Mouse (Mus musculus) cerebellum, postnatal 10 days (tissue): ENCODE data around the gene Smyd3.

Source experiments
- DNase-seq, 2 experiments: peaks; one replicate each; pipeline ENCODE4 v3.0.0; 2021; ENCODE audit warnings: mixed read lengths in 2 of 2

The Smyd3 gene

GRCm38 (mm10) chr1:179517713-179518465 is at the start of gene Smyd3:
Gene Smyd3, minus strand, starts transcription at chr1:179518041.
- peak; percentile 90 for DNase-seq

- peak; percentile 36 to 41 for DNase-seq
Measured at GRCm38 (mm10) chr1:179567558-179567957, 49.7 kb upstream of the Smyd3 start.

GRCm38 (mm10) chr1:179563926-179564325 is 46.1 kb upstream of the Smyd3 start:
- DNase-seq: no peak

GRCm38 (mm10) chr1:179563211-179563610 is 45.4 kb upstream of the Smyd3 start:
- DNase-seq: peak in 1 of 2 experiments; percentile 58

GRCm38 (mm10) chr1:179560845-179561430 is 43.1 kb upstream of the Smyd3 start:
- DNase-seq: no peak

GRCm38 (mm10) chr1:179559446-179560194 is 41.8 kb upstream of the Smyd3 start:
- no peak for DNase-seq

GRCm38 (mm10) chr1:179556921-179557320 is 39.1 kb upstream of the Smyd3 start:
- no peak for DNase-seq

GRCm38 (mm10) chr1:179553949-179554347 is 36.1 kb upstream of the Smyd3 start:
- DNase-seq: no peak

- peak; percentile 39 to 53 for DNase-seq
Measured at GRCm38 (mm10) chr1:179553197-179553948, 35.5 kb upstream of the Smyd3 start.

- peak in 1 of 2 experiments; percentile 30 for DNase-seq
Measured at GRCm38 (mm10) chr1:179552751-179553150, 34.9 kb upstream of the Smyd3 start.

GRCm38 (mm10) chr1:179551921-179552320 is 34.1 kb upstream of the Smyd3 start:
- no peak for DNase-seq

GRCm38 (mm10) chr1:179551336-179551735 is 33.5 kb upstream of the Smyd3 start:
- no peak for DNase-seq

GRCm38 (mm10) chr1:179548996-179549752 is 31.3 kb upstream of the Smyd3 start:
- DNase-seq: no peak

GRCm38 (mm10) chr1:179548220-179548619 is 30.4 kb upstream of the Smyd3 start:
- peak in 1 of 2 experiments; percentile 18 for DNase-seq

GRCm38 (mm10) chr1:179547176-179547575 is 29.3 kb upstream of the Smyd3 start:
- DNase-seq: peak in 1 of 2 experiments; percentile 32

- DNase-seq: peak in 1 of 2 experiments; percentile 80
Measured at GRCm38 (mm10) chr1:179546551-179546917, 28.7 kb upstream of the Smyd3 start.

- peak; percentile 98 to 99 for DNase-seq
Measured at GRCm38 (mm10) chr1:179545768-179546550, 28.1 kb upstream of the Smyd3 start, which contains the start of the genes Tfb2m and Cnst. Gene Tfb2m, minus strand, starts transcription at chr1:179546267. Gene Cnst, plus strand, starts transcription at chr1:179546370.

GRCm38 (mm10) chr1:179541502-179541901 is 23.7 kb upstream of the Smyd3 start:
- DNase-seq: peak in 1 of 2 experiments; percentile 9

GRCm38 (mm10) chr1:179539887-179540286 is 22.0 kb upstream of the Smyd3 start:
- DNase-seq: no peak

- DNase-seq: no peak
Measured at GRCm38 (mm10) chr1:179539054-179539453, 21.2 kb upstream of the Smyd3 start.

- DNase-seq: no peak
Measured at GRCm38 (mm10) chr1:179519901-179520300, 2.1 kb upstream of the Smyd3 start.
